Mouse (Mus musculus): ENCODE results near the gene Tnc. TPM values are rescaled to one million over a fixed set of nuclear protein-coding genes. Genes with fewer than 3 reads are reported as not detected.

Gene Tnc
- polyA plus RNA-seq, 1 experiment: 849 TPM

GRCm38 (mm10) chr4:63948066-63948687, 98.6 kb downstream of the Tnc start:
- Histone ChIP-seq H3K4me3 (ENCODE audit: insufficient read depth, low read length) (no peak overlapping the region), H3K4me1 (ENCODE audit: control insufficient read depth, insufficient read depth, low read length) (no peaks in the 10 kb centered on the region), H3K27ac (ENCODE audit: insufficient read depth, low read length) (no peak overlapping the region)
- peak; percentile 53; the same call in 1 of the 2 replicates for TF ChIP-seq CTCF (IDR thresholded peaks at IDR 0.05; ENCODE audit: borderline replicate concordance, insufficient read depth, low read length)
- TF ChIP-seq POLR2A (IDR thresholded peaks at IDR 0.05; ENCODE audit: low read depth, low read length): no peak

- TF ChIP-seq CTCF (IDR thresholded peaks at IDR 0.05; ENCODE audit: borderline replicate concordance, insufficient read depth, low read length): no peak
- H3K27ac ChIP-seq (ENCODE audit: insufficient read depth, low read length): no peak overlapping the region
- no peak overlapping the region for H3K4me3 ChIP-seq (ENCODE audit: insufficient read depth, low read length)
- H3K4me1 ChIP-seq (ENCODE audit: control insufficient read depth, insufficient read depth, low read length): no peaks in the 10 kb centered on the region
These were observed 103.0 kb downstream of the Tnc start for GRCm38 (mm10) chr4:63943813-63944212.

GRCm38 (mm10) chr4:63942875-63943274, 103.9 kb downstream of the Tnc start:
- TF ChIP-seq POLR2A (IDR thresholded peaks at IDR 0.05; ENCODE audit: low read depth, low read length) (no peak), CTCF (IDR thresholded peaks at IDR 0.05; ENCODE audit: borderline replicate concordance, insufficient read depth, low read length) (no peak)
- H3K4me3 ChIP-seq (ENCODE audit: insufficient read depth, low read length): no peak overlapping the region
- no peaks in the 10 kb centered on the region for H3K4me1 ChIP-seq (ENCODE audit: control insufficient read depth, insufficient read depth, low read length)
- no peak overlapping the region for H3K27ac ChIP-seq (ENCODE audit: insufficient read depth, low read length)

- no peaks in the 10 kb centered on the region for H3K4me1 ChIP-seq (ENCODE audit: control insufficient read depth, insufficient read depth, low read length)
- no peak for TF ChIP-seq POLR2A (IDR thresholded peaks at IDR 0.05; ENCODE audit: low read depth, low read length)
- no peak for TF ChIP-seq CTCF (IDR thresholded peaks at IDR 0.05; ENCODE audit: borderline replicate concordance, insufficient read depth, low read length)
- H3K27ac ChIP-seq (ENCODE audit: insufficient read depth, low read length): no peak overlapping the region
- no peak overlapping the region for H3K4me3 ChIP-seq (ENCODE audit: insufficient read depth, low read length)
These were observed 105.4 kb downstream of the Tnc start for GRCm38 (mm10) chr4:63941420-63941819.

- Histone ChIP-seq H3K27ac (ENCODE audit: insufficient read depth, low read length) (no peak overlapping the region), H3K4me1 (ENCODE audit: control insufficient read depth, insufficient read depth, low read length) (no peaks in the 10 kb centered on the region), H3K4me3 (ENCODE audit: insufficient read depth, low read length) (no peak overlapping the region)
- TF ChIP-seq CTCF (IDR thresholded peaks at IDR 0.05; ENCODE audit: borderline replicate concordance, insufficient read depth, low read length) (no peak), POLR2A (IDR thresholded peaks at IDR 0.05; ENCODE audit: low read depth, low read length) (no peak)
These were observed 107.4 kb downstream of the Tnc start for GRCm38 (mm10) chr4:63939428-63939827.

- TF ChIP-seq POLR2A (IDR thresholded peaks at IDR 0.05; ENCODE audit: low read depth, low read length): no peak
- no peak for TF ChIP-seq CTCF (IDR thresholded peaks at IDR 0.05; ENCODE audit: borderline replicate concordance, insufficient read depth, low read length)
- H3K27ac ChIP-seq (ENCODE audit: insufficient read depth, low read length): no peak overlapping the region
- H3K4me3 ChIP-seq (ENCODE audit: insufficient read depth, low read length): no peak overlapping the region
- no peaks in the 10 kb centered on the region for H3K4me1 ChIP-seq (ENCODE audit: control insufficient read depth, insufficient read depth, low read length)
These were observed 110.9 kb downstream of the Tnc start for GRCm38 (mm10) chr4:63935960-63936359.

GRCm38 (mm10) chr4:63935314-63935713, 111.5 kb downstream of the Tnc start:
- TF ChIP-seq POLR2A (IDR thresholded peaks at IDR 0.05; ENCODE audit: low read depth, low read length) (no peak), CTCF (IDR thresholded peaks at IDR 0.05; ENCODE audit: borderline replicate concordance, insufficient read depth, low read length) (no peak)
- no peak overlapping the region for H3K4me3 ChIP-seq (ENCODE audit: insufficient read depth, low read length)
- no peak overlapping the region for H3K27ac ChIP-seq (ENCODE audit: insufficient read depth, low read length)
- no peaks in the 10 kb centered on the region for H3K4me1 ChIP-seq (ENCODE audit: control insufficient read depth, insufficient read depth, low read length)

GRCm38 (mm10) chr4:63930863-63931262, 116.0 kb downstream of the Tnc start:
- H3K4me1 ChIP-seq (ENCODE audit: control insufficient read depth, insufficient read depth, low read length): peaks cover 4% of the 10 kb centered on the region; the same call in 1 of the 2 replicates
- no peak for TF ChIP-seq POLR2A (IDR thresholded peaks at IDR 0.05; ENCODE audit: low read depth, low read length)
- TF ChIP-seq CTCF (IDR thresholded peaks at IDR 0.05; ENCODE audit: borderline replicate concordance, insufficient read depth, low read length): no peak
- no peak overlapping the region for H3K4me3 ChIP-seq (ENCODE audit: insufficient read depth, low read length)
- no peak overlapping the region for H3K27ac ChIP-seq (ENCODE audit: insufficient read depth, low read length)

GRCm38 (mm10) chr4:63929490-63929889, 117.3 kb downstream of the Tnc start:
- Histone ChIP-seq H3K4me1 (ENCODE audit: control insufficient read depth, insufficient read depth, low read length) (peaks cover 4% of the 10 kb centered on the region; the same call in 1 of the 2 replicates), H3K27ac (ENCODE audit: insufficient read depth, low read length) (no peak overlapping the region), H3K4me3 (ENCODE audit: insufficient read depth, low read length) (no peak overlapping the region)
- TF ChIP-seq CTCF (IDR thresholded peaks at IDR 0.05; ENCODE audit: borderline replicate concordance, insufficient read depth, low read length) (no peak), POLR2A (IDR thresholded peaks at IDR 0.05; ENCODE audit: low read depth, low read length) (no peak)

- no peak for TF ChIP-seq POLR2A (IDR thresholded peaks at IDR 0.05; ENCODE audit: low read depth, low read length)
- H3K4me1 ChIP-seq (ENCODE audit: control insufficient read depth, insufficient read depth, low read length): peaks cover 4% of the 10 kb centered on the region; the same call in 1 of the 2 replicates
- no peak overlapping the region for H3K27ac ChIP-seq (ENCODE audit: insufficient read depth, low read length)
- no peak overlapping the region for H3K4me3 ChIP-seq (ENCODE audit: insufficient read depth, low read length)
These were observed 118.6 kb downstream of the Tnc start for GRCm38 (mm10) chr4:63928192-63928591.

Data from embryonic fibroblast, embryonic 13.5 days (primary cell).